Mouse (Mus musculus) lung, adult 2 months (tissue): ENCODE measurements at regions not wholly inside any gene's neighbourhood (a gene's known extent, or its start where the extent isn't known, plus 50 kb on each side); places are given as distances from the start of the nearest gene placed in this dataset.
A peak's percentile ranks its signal among the peaks of the same experiment; 100 is the strongest.

ENCODE experiments used
- DNase-seq: peaks from one replicate; pipeline ENCODE4 v3.0.0; 2022
- H3K4me1 ChIP-seq: fragments of 200-500 bp; 2 replicates; pipeline ENCODE4 v1.6.1; 2011; ENCODE audit warnings: low read length; ENCODE audit not compliant: control insufficient read depth, insufficient read depth
- H3K4me3 ChIP-seq: fragments of 200-500 bp; replicated peaks from 2 replicates; pipeline ENCODE3; 2011; ENCODE audit warnings: low read depth, mild to moderate bottlenecking, control low read depth, low read length; ENCODE audit errors: extremely low read depth
- CTCF ChIP-seq: fragments of 200-500 bp; IDR thresholded peaks from 2 replicates; pipeline ENCODE4 v1.5.1; 2011; ENCODE audit warnings: mild to moderate bottlenecking, low read length, control low read depth; ENCODE audit not compliant: insufficient read depth
- POLR2A ChIP-seq: fragments of 200-500 bp; IDR thresholded peaks from 2 replicates; pipeline ENCODE4 v1.6.1; 2011; ENCODE audit warnings: low read depth, mild to moderate bottlenecking, control low read depth, low read length, borderline replicate concordance; ENCODE audit errors: extremely low read depth
- WGBS: fragments of 180-500 bp; shearing (Covaris S2); methylation state at CpG from one replicate; pipeline ENCODE4 v1.1.7; 2018; 5-methylcytosine and 5-hydroxymethylcytosine counted together

DNA sequence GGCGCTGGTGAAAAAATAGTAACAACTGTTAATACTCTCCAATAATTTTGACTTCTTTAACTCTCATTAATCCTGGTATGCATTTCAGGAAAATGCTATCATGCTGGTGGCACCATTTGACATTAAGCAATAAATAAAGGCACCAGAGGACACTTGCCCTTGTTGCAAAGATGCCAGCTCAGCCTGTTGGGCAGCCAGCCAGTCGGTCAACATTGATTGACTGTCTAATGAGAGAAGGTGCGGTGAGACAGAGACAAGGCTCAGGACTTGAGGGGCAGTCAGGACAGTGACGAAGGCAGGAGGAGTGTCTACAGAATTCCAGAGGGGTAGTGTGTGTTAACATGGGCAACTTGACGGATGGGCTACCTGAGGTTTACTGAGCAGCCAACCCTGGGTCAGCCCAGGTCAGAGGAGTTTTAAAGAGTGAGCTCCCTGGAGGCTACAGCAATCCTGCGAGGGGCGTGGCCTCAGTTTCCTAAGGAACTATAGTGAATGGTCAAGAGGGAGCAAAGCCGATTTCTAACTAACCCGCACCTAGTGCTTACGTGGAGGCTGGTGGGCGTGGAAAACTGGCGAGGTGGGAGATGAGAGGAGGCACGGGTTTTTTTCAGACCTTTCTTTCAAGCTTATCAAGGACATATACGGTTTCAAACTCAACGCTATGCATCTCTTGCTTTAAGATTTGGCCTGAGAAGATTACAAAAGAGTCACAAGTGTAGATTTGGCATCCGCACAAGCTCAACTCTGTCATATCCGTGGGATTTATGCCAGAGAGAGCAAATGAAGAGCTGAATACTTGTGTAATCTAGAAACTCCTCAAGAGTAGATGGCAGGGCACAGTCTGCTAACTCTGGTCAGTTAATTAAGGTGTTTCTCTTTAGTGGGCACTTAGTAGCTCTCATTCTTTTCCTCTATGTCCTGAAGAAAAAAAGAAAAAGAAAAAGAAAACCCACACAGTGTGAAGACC, 350.0 kb upstream of the Kif2a start:
- 41% methylated on average over 17 of the region's 17 CpGs for WGBS
- peak; percentile 44 for DNase-seq
- Histone ChIP-seq H3K4me1 (peaks cover 3% of the 10 kb centered on the region; the same call in 1 of the 2 replicates), H3K4me3 (peak overlapping the region; percentile 40)
- TF ChIP-seq POLR2A, result no peak
- no peak for TF ChIP-seq CTCF

DNA sequence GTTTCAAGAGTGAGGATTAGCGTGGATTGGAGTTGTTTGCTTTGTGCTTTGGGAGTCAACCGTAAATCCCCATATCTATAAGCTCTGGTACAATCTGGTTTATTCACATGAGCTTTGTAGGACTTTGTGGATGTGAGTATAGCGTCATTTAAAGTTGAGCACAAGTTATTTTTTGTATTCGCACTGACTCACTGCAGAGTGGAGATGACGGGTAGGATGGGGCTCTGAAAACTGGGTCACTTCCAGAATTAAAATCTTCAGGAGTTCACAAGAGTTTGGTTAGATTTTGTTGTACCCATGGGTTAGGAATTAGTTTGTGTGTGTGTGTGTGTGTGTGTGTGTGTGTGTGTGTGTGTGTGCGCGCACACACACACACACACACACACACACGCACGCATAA, 345.7 kb upstream of the Kif2a start:
- TF ChIP-seq CTCF (no peak), POLR2A (no peak)
- peaks cover 3% of the 10 kb centered on the region; the same call in 1 of the 2 replicates for H3K4me1 ChIP-seq
- H3K4me3 ChIP-seq, result no peak overlapping the region
- DNase-seq, result no peak
- WGBS, result 93% methylated on average over 9 of the region's 9 CpGs

DNA sequence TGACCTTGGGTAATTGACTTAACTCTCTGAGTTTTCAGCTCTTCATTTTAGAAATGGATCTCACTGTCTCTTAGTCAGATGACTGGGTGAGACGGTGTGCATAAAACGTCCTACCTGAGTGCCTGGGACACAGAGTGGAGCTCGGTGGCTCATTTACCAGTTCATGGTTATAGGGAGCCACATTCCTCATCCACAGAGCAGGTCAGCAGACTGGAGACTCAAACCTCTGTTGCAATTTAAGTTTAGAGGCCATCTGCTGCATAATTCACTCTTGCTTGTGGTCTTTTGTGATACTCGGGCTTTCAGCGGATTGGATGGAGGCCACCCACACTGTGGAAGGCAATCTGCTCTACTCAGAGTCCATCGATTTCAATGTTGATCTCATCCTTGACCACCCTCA, 343.8 kb upstream of the Kif2a start:
- Histone ChIP-seq H3K4me1 (no peaks in the 10 kb centered on the region), H3K4me3 (no peak overlapping the region)
- 86% methylated on average over 6 of the region's 6 CpGs for WGBS
- DNase-seq, result no peak
- TF ChIP-seq POLR2A (no peak), CTCF (no peak)

DNA sequence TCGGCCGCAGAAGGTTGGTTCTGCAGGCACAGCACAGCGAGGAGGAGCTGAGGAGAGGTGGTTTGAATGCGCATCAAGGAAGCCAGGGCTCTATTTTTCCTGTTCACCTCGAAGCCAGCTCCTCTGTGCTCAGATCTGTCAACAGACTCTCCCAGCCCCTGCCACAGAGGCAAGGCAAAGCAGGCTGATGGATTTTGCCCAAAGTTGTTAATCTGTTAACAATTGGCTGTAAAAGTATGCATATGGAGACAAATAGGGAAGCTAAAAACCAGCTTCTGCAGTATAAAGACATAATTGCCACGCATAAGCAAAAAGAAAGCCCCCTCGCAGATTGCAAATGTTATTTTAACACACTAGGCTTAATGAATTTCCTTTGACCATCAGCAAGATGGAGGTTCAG, 343.3 kb upstream of the Kif2a start:
- 77% methylated on average over 7 of the region's 7 CpGs for WGBS
- DNase-seq, result no peak
- H3K4me3 ChIP-seq, result no peak overlapping the region
- H3K4me1 ChIP-seq, result no peaks in the 10 kb centered on the region
- TF ChIP-seq POLR2A, result no peak
- TF ChIP-seq CTCF, result no peak

DNA sequence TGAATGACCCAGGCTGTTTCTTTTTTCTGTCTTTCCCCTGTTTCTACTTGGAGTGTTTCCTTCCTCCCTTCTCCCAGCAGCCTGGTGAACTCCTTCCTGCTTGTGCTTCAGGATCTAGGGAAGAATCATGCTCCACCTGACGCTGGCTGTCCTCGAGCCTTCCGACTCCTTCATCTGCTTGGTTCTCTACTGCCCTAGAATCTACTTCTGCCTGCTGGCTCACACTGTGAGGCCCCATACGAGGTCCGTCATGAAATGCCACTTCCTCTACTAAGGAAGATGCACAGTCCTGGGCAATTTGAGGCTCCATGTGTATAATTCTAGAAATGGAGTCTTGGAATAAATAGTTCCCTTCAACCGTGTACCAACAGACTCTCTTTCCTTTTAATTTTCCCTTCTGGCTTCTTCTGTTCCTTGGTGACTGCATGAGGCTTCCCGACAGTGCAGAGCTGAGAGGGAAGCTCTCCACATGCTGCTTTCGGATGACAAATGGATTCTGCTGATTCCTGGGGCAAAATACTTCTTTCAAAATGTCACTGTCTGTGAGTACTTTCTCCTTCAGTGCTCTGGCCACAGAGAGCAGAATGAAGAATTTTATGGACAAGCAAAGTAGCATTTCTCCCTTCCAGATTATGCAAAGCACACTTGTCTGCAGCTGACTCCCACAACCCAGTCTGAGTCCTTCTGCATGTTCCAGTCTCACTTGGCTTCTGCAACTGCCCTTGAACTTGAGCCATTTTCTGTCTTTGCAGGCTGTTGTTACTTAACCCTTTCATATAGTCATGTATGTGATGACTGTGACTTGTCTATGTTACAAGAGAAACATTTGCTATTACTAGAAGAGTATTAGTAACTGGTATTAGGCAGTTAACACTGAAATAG, 341.1 kb upstream of the Kif2a start:
- Histone ChIP-seq H3K4me1 (no peaks in the 10 kb centered on the region), H3K4me3 (no peak overlapping the region)
- DNase-seq, result no peak
- WGBS, result 58% methylated on average over 8 of the region's 8 CpGs
- TF ChIP-seq CTCF (no peak), POLR2A (no peak)

DNA sequence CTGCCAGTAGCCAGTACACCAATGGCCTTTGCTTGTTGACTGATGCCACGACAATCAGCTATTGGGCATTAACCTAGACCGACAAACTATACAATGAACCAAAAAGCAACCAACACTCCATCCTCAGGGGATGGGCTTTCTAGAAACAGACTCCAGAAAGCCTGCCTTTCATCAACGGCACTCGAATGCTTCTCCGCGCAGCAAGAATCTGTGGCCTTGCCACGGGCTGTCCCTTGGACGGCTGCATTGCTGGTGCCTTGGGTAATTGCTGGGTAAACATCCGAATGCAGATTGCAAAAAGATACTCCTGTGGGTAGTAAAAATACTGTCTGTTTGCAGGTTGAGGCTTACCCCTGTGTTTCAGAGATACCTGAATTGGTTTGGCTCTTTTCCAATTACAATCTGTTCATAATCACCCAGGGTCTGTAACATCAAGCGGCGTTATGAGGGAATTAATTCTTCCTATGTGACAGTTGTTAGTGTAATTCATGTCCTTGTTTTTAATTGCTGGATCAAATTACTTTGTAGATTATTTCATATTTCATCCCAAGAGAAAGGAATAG, 319.0 kb upstream of the Kif2a start:
- no peak for DNase-seq
- TF ChIP-seq CTCF (no peak), POLR2A (no peak)
- Histone ChIP-seq H3K4me3 (no peak overlapping the region), H3K4me1 (no peaks in the 10 kb centered on the region)
- WGBS, result 59% methylated on average over 11 of the region's 11 CpGs

DNA sequence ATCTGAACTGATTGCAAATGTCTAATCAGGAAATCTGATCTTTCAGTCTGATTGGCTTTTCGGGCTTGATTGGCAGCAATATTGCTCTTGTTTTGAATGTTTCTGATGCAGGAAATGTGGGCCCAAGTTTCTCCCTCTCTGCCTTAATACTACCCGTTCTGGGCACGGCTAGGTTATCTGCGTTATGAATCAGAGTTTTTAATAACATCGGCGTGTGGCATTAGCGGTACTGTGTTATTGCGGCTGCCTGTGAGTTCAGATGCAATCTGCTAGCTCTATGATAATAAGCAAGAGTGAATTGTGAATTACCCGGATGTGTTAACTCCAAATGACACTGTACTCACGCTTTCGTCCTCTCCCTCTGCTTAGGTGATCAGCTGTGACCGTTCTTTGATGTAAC, 316.2 kb upstream of the Kif2a start:
- no peak overlapping the region for H3K4me3 ChIP-seq
- 92% methylated on average over 12 of the region's 12 CpGs for WGBS
- TF ChIP-seq POLR2A, result no peak
- TF ChIP-seq CTCF, result no peak
- DNase-seq, result no peak
- no peaks in the 10 kb centered on the region for H3K4me1 ChIP-seq

DNA sequence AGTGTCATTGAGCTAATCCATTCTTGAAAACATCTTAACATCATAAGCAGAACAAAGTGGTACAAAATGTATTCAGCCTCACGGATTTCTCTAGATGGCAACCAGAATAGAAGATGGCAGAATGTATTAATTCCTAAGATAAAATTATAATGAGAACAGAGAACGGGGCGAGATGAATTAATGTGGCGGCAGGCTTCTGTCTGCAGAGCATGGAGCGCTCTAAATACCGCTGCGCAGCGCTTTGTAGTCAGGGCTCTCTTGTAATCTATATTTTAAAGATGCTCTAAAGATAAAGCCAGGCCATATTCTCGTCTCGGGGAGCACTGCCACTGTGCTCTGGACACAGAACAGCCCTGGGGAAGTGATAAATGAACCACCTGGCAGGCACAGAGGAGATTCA, 315.2 kb upstream of the Kif2a start:
- WGBS, result 80% methylated on average over 10 of the region's 10 CpGs
- H3K4me3 ChIP-seq, result no peak overlapping the region
- no peak for DNase-seq
- TF ChIP-seq POLR2A, result no peak
- TF ChIP-seq CTCF, result no peak
- no peaks in the 10 kb centered on the region for H3K4me1 ChIP-seq

DNA sequence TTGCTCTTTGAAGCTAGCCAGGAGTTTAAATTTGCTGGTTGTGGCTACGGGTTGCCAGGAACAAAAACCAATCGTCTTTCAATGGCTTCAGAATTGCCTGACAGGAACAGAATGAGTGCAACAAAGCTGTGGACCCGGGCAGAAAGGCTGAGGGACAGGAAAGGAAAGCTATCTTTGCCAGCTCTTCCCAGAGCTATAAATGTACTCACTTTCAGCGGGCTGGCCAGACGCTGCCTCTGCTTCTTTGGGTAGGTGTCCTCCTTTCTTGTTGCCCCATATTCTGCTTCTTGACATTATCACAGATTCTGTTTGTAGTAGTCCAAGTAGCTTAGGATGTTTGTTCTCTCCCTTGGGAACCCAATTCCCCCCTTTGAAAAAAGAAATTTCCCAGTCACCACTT, 307.4 kb upstream of the Kif2a start:
- Histone ChIP-seq H3K4me1 (no peaks in the 10 kb centered on the region), H3K4me3 (no peak overlapping the region)
- 75% methylated on average over 5 of the region's 5 CpGs for WGBS
- TF ChIP-seq CTCF (no peak), POLR2A (no peak)
- DNase-seq, result no peak
